Mouse (Mus musculus) cerebellum, adult 2 months (tissue): ENCODE results near the gene Stil. TPM values are rescaled to one million over a fixed set of nuclear protein-coding genes. Genes with fewer than 3 reads are reported as not detected.
A peak's percentile ranks its signal among the peaks of the same experiment; 100 is the strongest.

Source experiments
- DNase-seq, 2 experiments: peaks; one replicate each; pipeline ENCODE4 v3.0.0; 2021
- H3K27ac ChIP-seq: fragments of 200-500 bp; 2 replicates; pipeline ENCODE4 v1.5.1; 2012; ENCODE audit warnings: low read length, control low read depth, inconsistent platforms; ENCODE audit not compliant: insufficient read depth
- H3K27me3 ChIP-seq: fragments of 200-500 bp; 2 replicates; pipeline ENCODE4 v1.6.1; 2012; ENCODE audit warnings: inconsistent platforms, mild to moderate bottlenecking, low read length, moderate library complexity; ENCODE audit not compliant: control insufficient read depth, insufficient read depth
- H3K4me1 ChIP-seq: fragments of 200-500 bp; 2 replicates; pipeline ENCODE4 v1.6.1; 2011; ENCODE audit warnings: low read length; ENCODE audit not compliant: control insufficient read depth, insufficient read depth
- H3K4me3 ChIP-seq: fragments of 200-500 bp; replicated peaks from 2 replicates; pipeline ENCODE3; 2011; ENCODE audit warnings: mild to moderate bottlenecking, low read depth, low read length, control low read depth; ENCODE audit not compliant: insufficient read depth
- CTCF ChIP-seq: fragments of 200-500 bp; IDR thresholded peaks from 2 replicates; pipeline ENCODE4 v1.5.1; 2011; ENCODE audit warnings: low read depth, mild to moderate bottlenecking, control low read depth, low read length, moderate library complexity, borderline replicate concordance; ENCODE audit not compliant: insufficient read depth
- POLR2A ChIP-seq: fragments of 200-500 bp; IDR thresholded peaks from 2 replicates; pipeline ENCODE4 v1.6.1; 2011; ENCODE audit warnings: low read length, control low read depth, borderline replicate concordance; ENCODE audit not compliant: insufficient read depth
- WGBS: fragments of 180-500 bp; shearing (Covaris S2); methylation state at CpG from one replicate; pipeline ENCODE4 v1.1.7; 2018; 5-methylcytosine and 5-hydroxymethylcytosine counted together
- polyA plus RNA-seq: library from polyadenylated mRNA; depleted of rRNA; stranded (reverse); fragments of >200 nt; gene quantifications from 2 replicates; pipeline ENCODE4 v1.2.3, GENCODE M21; 2012

Stil gene
- polyA plus RNA-seq, 1 experiment: 1.3 TPM

- TF ChIP-seq POLR2A (no peak), CTCF (no peak)
- peak in 1 of 2 experiments; percentile 13 for DNase-seq
- Histone ChIP-seq H3K27me3 (peaks cover 15% of the 10 kb centered on the region), H3K4me1 (0 out of 2 replicates have a peak, but pooled peaks cover 3% of the 10 kb centered on the region), H3K27ac (0 out of 2 replicates have a peak overlapping the region, but pooled peaks have one; percentile 19), H3K4me3 (no peak overlapping the region)
- 3% methylated on average over 36 of the region's 36 CpGs for WGBS
Observed at GRCm38 (mm10) chr4:115052343-115053005, 52.5 kb downstream of the Stil start.

DNA sequence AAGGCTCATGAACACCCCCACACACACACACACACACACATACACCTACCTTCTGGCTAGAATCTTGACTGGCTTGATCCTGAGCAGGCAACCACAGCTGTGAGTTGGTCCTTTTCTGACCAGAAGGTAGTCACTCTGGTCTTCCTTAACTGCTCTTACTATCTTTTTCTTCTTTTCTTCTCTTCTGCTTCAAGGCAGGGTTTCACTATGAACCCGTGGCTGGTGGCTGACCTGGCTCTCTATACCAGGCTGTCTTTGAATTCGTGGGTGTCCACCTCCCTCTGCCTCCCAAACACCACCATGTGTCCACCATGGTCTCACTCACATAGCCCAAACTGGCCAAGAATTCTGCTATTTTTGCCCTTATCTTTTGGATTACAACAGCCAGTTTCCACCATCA lies 55.1 kb downstream of the Stil start:
- Histone ChIP-seq H3K27ac (no peak overlapping the region), H3K27me3 (peaks cover 20% of the 10 kb centered on the region), H3K4me3 (no peak overlapping the region), H3K4me1 (0 out of 2 replicates have a peak, but pooled peaks cover 3% of the 10 kb centered on the region)
- WGBS: 13% methylated on average over 2 of the region's 2 CpGs
- no peak for TF ChIP-seq POLR2A
- TF ChIP-seq CTCF: no peak
- no peak for DNase-seq

DNA sequence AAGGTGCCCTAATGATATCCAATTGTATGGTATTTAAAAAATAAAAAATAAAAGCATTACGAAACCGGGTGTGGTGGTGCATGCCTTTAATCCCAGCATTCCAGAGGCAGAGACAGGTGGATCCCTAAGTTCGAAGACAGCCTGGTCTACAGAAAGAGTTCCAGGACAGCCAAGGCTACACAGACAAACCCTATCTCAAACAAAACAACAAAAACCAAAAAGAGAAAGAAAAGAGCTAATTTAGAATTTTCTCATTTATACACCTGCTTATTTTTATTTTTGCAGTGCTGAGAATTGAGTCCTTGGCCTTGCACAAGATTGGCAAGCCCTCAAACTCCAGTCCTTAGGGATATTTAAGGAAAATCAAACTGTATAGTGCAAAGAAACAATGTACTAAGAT lies 55.7 kb downstream of the Stil start:
- WGBS: 30% methylated on average over 3 of the region's 3 CpGs
- H3K27ac ChIP-seq: no peak overlapping the region
- H3K4me3 ChIP-seq: no peak overlapping the region
- DNase-seq: no peak
- H3K27me3 ChIP-seq: peaks cover 20% of the 10 kb centered on the region
- 0 out of 2 replicates have a peak, but pooled peaks cover 3% of the 10 kb centered on the region for H3K4me1 ChIP-seq
- no peak for TF ChIP-seq CTCF
- TF ChIP-seq POLR2A: no peak

GRCm38 (mm10) chr4:115056371-115056920 lies 56.5 kb downstream of the Stil start, which contains the start of gene Tal1:
Gene Tal1, plus strand, starts transcription at chr4:115056426.
- TF ChIP-seq CTCF: no peak
- no peak for TF ChIP-seq POLR2A
- Histone ChIP-seq H3K27me3 (peaks cover 20% of the 10 kb centered on the region), H3K27ac (no peak within 1 kb of the TSS), H3K4me1 (0 out of 2 replicates have a peak, but pooled peaks cover 3% of the 10 kb centered on the region), H3K4me3 (peak within 1 kb of the TSS; percentile 9)
- DNase-seq: no peak
- 2% methylated on average over 58 of the region's 60 CpGs for WGBS

GRCm38 (mm10) chr4:115056921-115057673 lies 57.1 kb downstream of the Stil start:
- peaks cover 20% of the 10 kb centered on the region for H3K27me3 ChIP-seq
- no peak overlapping the region for H3K27ac ChIP-seq
- no peak for TF ChIP-seq POLR2A
- TF ChIP-seq CTCF: no peak
- 1% methylated on average over 48 of the region's 48 CpGs for WGBS
- H3K4me1 ChIP-seq: 0 out of 2 replicates have a peak, but pooled peaks cover 3% of the 10 kb centered on the region
- peak overlapping the region; percentile 9 for H3K4me3 ChIP-seq
- peak; percentile 24 to 63 for DNase-seq

DNA sequence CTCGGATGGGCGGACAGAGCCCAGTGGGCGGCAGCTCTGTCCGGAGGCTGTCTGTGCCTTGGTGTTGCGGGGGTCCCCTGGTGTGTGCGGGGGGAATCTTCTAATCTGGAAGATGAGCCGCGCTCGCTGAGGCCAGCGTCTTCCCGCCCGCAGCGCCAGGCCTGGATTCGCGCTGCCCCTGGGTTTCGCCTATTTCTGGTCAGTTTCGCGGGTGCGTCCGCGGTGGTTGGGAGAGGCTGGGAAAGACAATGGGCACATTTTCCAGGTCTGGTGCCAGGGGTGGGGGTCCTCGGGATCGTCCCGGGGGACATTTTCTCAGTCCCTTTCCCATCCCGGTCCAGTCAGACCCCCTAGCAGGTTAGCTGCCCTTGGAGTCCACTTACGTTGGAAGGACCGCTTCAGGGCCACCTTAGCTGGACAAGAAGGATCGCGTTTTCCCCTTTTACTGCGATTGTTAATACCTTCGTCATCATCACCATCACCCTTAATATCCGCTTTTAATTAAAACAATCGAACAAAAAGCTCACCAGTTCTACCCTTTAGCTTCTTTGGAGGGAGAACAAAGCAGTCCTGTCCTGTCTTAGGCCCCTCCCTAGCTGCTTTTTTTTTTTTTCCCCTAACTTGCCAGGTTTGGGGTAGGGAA lies 57.8 kb downstream of the Stil start:
- Histone ChIP-seq H3K27me3 (peaks cover 16% of the 10 kb centered on the region; the same call in 1 of the 2 replicates), H3K4me3 (no peak overlapping the region), H3K4me1 (0 out of 2 replicates have a peak, but pooled peaks cover 3% of the 10 kb centered on the region), H3K27ac (no peak overlapping the region)
- DNase-seq: peak in 1 of 2 experiments; percentile 21
- TF ChIP-seq POLR2A (no peak), CTCF (no peak)
- WGBS: 4% methylated on average over 33 of the region's 33 CpGs

DNA sequence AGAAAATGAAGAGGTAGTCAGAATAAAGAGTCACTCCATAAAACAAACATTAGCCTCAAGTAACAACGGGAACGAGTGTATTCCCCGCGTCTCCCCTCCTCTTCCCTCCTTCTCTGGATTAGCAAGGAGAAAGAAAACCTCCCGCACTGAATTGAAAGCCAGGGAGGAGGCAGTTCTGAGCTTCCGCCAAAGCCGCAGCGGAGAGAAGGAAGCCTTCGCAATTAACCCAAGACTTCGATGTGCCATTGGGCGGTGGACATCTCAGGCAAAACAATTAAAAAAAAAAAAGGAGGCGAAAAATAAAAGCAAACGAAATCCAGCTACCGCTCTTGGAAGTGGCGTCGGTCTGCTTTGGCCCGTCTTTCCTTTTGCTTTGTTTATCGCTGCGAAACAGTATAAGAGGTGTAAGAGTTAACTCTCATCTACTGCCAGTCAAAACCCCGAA lies 58.4 kb downstream of the Stil start:
- WGBS: 6% methylated on average over 20 of the region's 20 CpGs
- peak in 1 of 2 experiments; percentile 26 for DNase-seq

More for the DNA sequence above, 58.4 kb downstream of the Stil start:
- no peak overlapping the region for H3K27ac ChIP-seq
- no peak for TF ChIP-seq POLR2A
- no peak for TF ChIP-seq CTCF
- 0 out of 2 replicates have a peak, but pooled peaks cover 3% of the 10 kb centered on the region for H3K4me1 ChIP-seq
- no peak overlapping the region for H3K4me3 ChIP-seq
- peaks cover 19% of the 10 kb centered on the region; the same call in 1 of the 2 replicates for H3K27me3 ChIP-seq
